Mouse (Mus musculus): ENCODE results near the gene Gmds. TPM values are rescaled to one million over a fixed set of nuclear protein-coding genes. Genes with fewer than 3 reads are reported as not detected.

The Gmds gene
- polyA plus RNA-seq, 1 experiment = 21.2 TPM

GRCm38 (mm10) chr13:32371874-32372530, 33.5 kb upstream of the Gmds start:
- DNase-seq = no peak
- H3K4me1 ChIP-seq (replicated peaks; ENCODE audit: control insufficient read depth, insufficient read depth, low read length) = no peaks in the 10 kb centered on the region
- no peaks in the 10 kb centered on the region for H3K36me3 ChIP-seq (ENCODE audit: control insufficient read depth, insufficient read depth, low read length)
- TF ChIP-seq POLR2A (IDR thresholded peaks at IDR 0.05; ENCODE audit: control insufficient read depth, extremely low read depth, insufficient read depth, low read length, poor library complexity) (no peak), CTCF (IDR thresholded peaks at IDR 0.05; ENCODE audit: borderline replicate concordance, control insufficient read depth, extremely low read depth, insufficient read depth, low read length, poor library complexity) (no peak)
- H3K4me3 ChIP-seq (ENCODE audit: control insufficient read depth, insufficient read depth, low read length) = no peak overlapping the region
- WGBS = 93% methylated on average over 4 of the region's 4 CpGs
- H3K27me3 ChIP-seq (ENCODE audit: control insufficient read depth, insufficient read depth, low read length) = no peaks in the 10 kb centered on the region
- no peak overlapping the region for H3K27ac ChIP-seq (ENCODE audit: control insufficient read depth, insufficient read depth, low read length)

- DNase-seq = no peak
- 94% methylated on average over 7 of the region's 7 CpGs for WGBS
- TF ChIP-seq POLR2A (IDR thresholded peaks at IDR 0.05; ENCODE audit: control insufficient read depth, extremely low read depth, insufficient read depth, low read length, poor library complexity) = no peak
- TF ChIP-seq CTCF (IDR thresholded peaks at IDR 0.05; ENCODE audit: borderline replicate concordance, control insufficient read depth, extremely low read depth, insufficient read depth, low read length, poor library complexity) = no peak
These were observed 32.2 kb upstream of the Gmds start for GRCm38 (mm10) chr13:32370751-32371150.

GRCm38 (mm10) chr13:32370135-32370534, 31.6 kb upstream of the Gmds start:
- Histone ChIP-seq H3K27me3 (ENCODE audit: control insufficient read depth, insufficient read depth, low read length) (no peaks in the 10 kb centered on the region), H3K4me3 (ENCODE audit: control insufficient read depth, insufficient read depth, low read length) (no peak overlapping the region), H3K27ac (ENCODE audit: control insufficient read depth, insufficient read depth, low read length) (no peak overlapping the region), H3K4me1 (replicated peaks; ENCODE audit: control insufficient read depth, insufficient read depth, low read length) (no peaks in the 10 kb centered on the region), H3K36me3 (ENCODE audit: control insufficient read depth, insufficient read depth, low read length) (no peaks in the 10 kb centered on the region)
- 97% methylated on average over 1 of the region's 1 CpGs for WGBS
- DNase-seq = no peak
- no peak for TF ChIP-seq CTCF (IDR thresholded peaks at IDR 0.05; ENCODE audit: borderline replicate concordance, control insufficient read depth, extremely low read depth, insufficient read depth, low read length, poor library complexity)
- TF ChIP-seq POLR2A (IDR thresholded peaks at IDR 0.05; ENCODE audit: control insufficient read depth, extremely low read depth, insufficient read depth, low read length, poor library complexity) = no peak

More at GRCm38 (mm10) chr13:32370751-32371150, 32.2 kb upstream of the Gmds start:
- H3K4me1 ChIP-seq (replicated peaks; ENCODE audit: control insufficient read depth, insufficient read depth, low read length) = no peaks in the 10 kb centered on the region
- no peak overlapping the region for H3K27ac ChIP-seq (ENCODE audit: control insufficient read depth, insufficient read depth, low read length)
- no peaks in the 10 kb centered on the region for H3K36me3 ChIP-seq (ENCODE audit: control insufficient read depth, insufficient read depth, low read length)
- no peak overlapping the region for H3K4me3 ChIP-seq (ENCODE audit: control insufficient read depth, insufficient read depth, low read length)
- no peaks in the 10 kb centered on the region for H3K27me3 ChIP-seq (ENCODE audit: control insufficient read depth, insufficient read depth, low read length)

GRCm38 (mm10) chr13:32337735-32338512, 616 bp downstream of the Gmds start:
- no peak overlapping the region for H3K27ac ChIP-seq (ENCODE audit: control insufficient read depth, insufficient read depth, low read length)
- WGBS = 8% methylated on average over 32 of the region's 32 CpGs
- no peaks in the 10 kb centered on the region for H3K27me3 ChIP-seq (ENCODE audit: control insufficient read depth, insufficient read depth, low read length)
- peak overlapping the region; percentile 94 for H3K4me3 ChIP-seq (ENCODE audit: control insufficient read depth, insufficient read depth, low read length)
- H3K4me1 ChIP-seq (replicated peaks; ENCODE audit: control insufficient read depth, insufficient read depth, low read length) = peaks cover 5% of the 10 kb centered on the region
- no peak for DNase-seq
- TF ChIP-seq CTCF (IDR thresholded peaks at IDR 0.05; ENCODE audit: borderline replicate concordance, control insufficient read depth, extremely low read depth, insufficient read depth, low read length, poor library complexity) = no peak
- no peak for TF ChIP-seq POLR2A (IDR thresholded peaks at IDR 0.05; ENCODE audit: control insufficient read depth, extremely low read depth, insufficient read depth, low read length, poor library complexity)
- H3K36me3 ChIP-seq (ENCODE audit: control insufficient read depth, insufficient read depth, low read length) = no peaks in the 10 kb centered on the region

GRCm38 (mm10) chr13:32318309-32318708, 20.2 kb downstream of the Gmds start:
- Histone ChIP-seq H3K27me3 (ENCODE audit: control insufficient read depth, insufficient read depth, low read length) (no peaks in the 10 kb centered on the region), H3K36me3 (ENCODE audit: control insufficient read depth, insufficient read depth, low read length) (no peaks in the 10 kb centered on the region), H3K4me3 (ENCODE audit: control insufficient read depth, insufficient read depth, low read length) (no peak overlapping the region), H3K4me1 (replicated peaks; ENCODE audit: control insufficient read depth, insufficient read depth, low read length) (no peaks in the 10 kb centered on the region), H3K27ac (ENCODE audit: control insufficient read depth, insufficient read depth, low read length) (no peak overlapping the region)
- TF ChIP-seq POLR2A (IDR thresholded peaks at IDR 0.05; ENCODE audit: control insufficient read depth, extremely low read depth, insufficient read depth, low read length, poor library complexity) = no peak
- no peak for TF ChIP-seq CTCF (IDR thresholded peaks at IDR 0.05; ENCODE audit: borderline replicate concordance, control insufficient read depth, extremely low read depth, insufficient read depth, low read length, poor library complexity)
- DNase-seq = no peak
- 94% methylated on average over 4 of the region's 4 CpGs for WGBS

GRCm38 (mm10) chr13:32317354-32317753, 21.2 kb downstream of the Gmds start:
- no peaks in the 10 kb centered on the region for H3K4me1 ChIP-seq (replicated peaks; ENCODE audit: control insufficient read depth, insufficient read depth, low read length)
- DNase-seq = no peak
- H3K27me3 ChIP-seq (ENCODE audit: control insufficient read depth, insufficient read depth, low read length) = no peaks in the 10 kb centered on the region
- WGBS = 94% methylated on average over 3 of the region's 3 CpGs
- H3K36me3 ChIP-seq (ENCODE audit: control insufficient read depth, insufficient read depth, low read length) = no peaks in the 10 kb centered on the region
- H3K27ac ChIP-seq (ENCODE audit: control insufficient read depth, insufficient read depth, low read length) = no peak overlapping the region
- no peak for TF ChIP-seq CTCF (IDR thresholded peaks at IDR 0.05; ENCODE audit: borderline replicate concordance, control insufficient read depth, extremely low read depth, insufficient read depth, low read length, poor library complexity)
- no peak for TF ChIP-seq POLR2A (IDR thresholded peaks at IDR 0.05; ENCODE audit: control insufficient read depth, extremely low read depth, insufficient read depth, low read length, poor library complexity)
- H3K4me3 ChIP-seq (ENCODE audit: control insufficient read depth, insufficient read depth, low read length) = no peak overlapping the region

All from thymus, adult 2 months (tissue).